Mouse (Mus musculus) T-helper 1 cell (primary cell): ENCODE measurements around the gene Gpr89.

Source experiments
- in situ Hi-C: fragments of 300-600 bp; cut with MboI, MseI; formaldehyde crosslinking; loops from one replicate; pipeline ENCODE4 v1.15.1; 2025; ENCODE audit warnings: high pct_unique_total_duplicates

The Gpr89 gene

GRCm38 (mm10) chr3:96824614-96825013, 80.5 kb downstream of the Gpr89 start:
- in situ Hi-C loops: no loop called here

GRCm38 (mm10) chr3:96823701-96824100, 81.4 kb downstream of the Gpr89 start:
- in situ Hi-C loops: no loop called here

- in situ Hi-C loops: no loop called here
Measured at GRCm38 (mm10) chr3:96821581-96821980, 83.6 kb downstream of the Gpr89 start.

GRCm38 (mm10) chr3:96820116-96820915, 84.8 kb downstream of the Gpr89 start:
- in situ Hi-C loops: no loop called here
